Mouse (Mus musculus): ENCODE data around the gene Abca6. TPM values are rescaled to one million over a fixed set of nuclear protein-coding genes. Genes with fewer than 3 reads are reported as not detected.

Abca6 gene
- polyA plus RNA-seq, 1 experiment from 2014 or later = 0.73 TPM

GRCm38 (mm10) chr11:110147640-110148039 lies 103.9 kb downstream of the Abca6 start:
- no peak overlapping the region for H3K4me3 ChIP-seq (ENCODE audit: low read depth, low read length)
- H3K4me2 ChIP-seq (replicated peaks; ENCODE audit: low read depth) = no peak overlapping the region
- H3K36me3 ChIP-seq (ENCODE audit: control insufficient read depth, insufficient read depth) = no peaks in the 10 kb centered on the region
- no peak for ATAC-seq
- H3K9me3 ChIP-seq (ENCODE audit: control insufficient read depth) = no peaks in the 10 kb centered on the region
- no peak overlapping the region for H3K27ac ChIP-seq (ENCODE audit: low read depth, low read length)
- no peak overlapping the region for H3K9ac ChIP-seq (ENCODE audit: low read depth, low read length)
- H3K4me1 ChIP-seq (replicated peaks; ENCODE audit: control insufficient read depth, insufficient read depth, low read length) = no peaks in the 10 kb centered on the region
- TF ChIP-seq CTCF (IDR thresholded peaks at IDR 0.05; ENCODE audit: low read depth) = no peak
- no peaks in the 10 kb centered on the region for H3K27me3 ChIP-seq (replicated peaks; ENCODE audit: control insufficient read depth, insufficient read depth, low read length)
- WGBS = 89% methylated on average over 5 of the region's 5 CpGs

- no peak overlapping the region for H3K4me2 ChIP-seq (replicated peaks; ENCODE audit: low read depth)
- no peak for ATAC-seq
- no peak overlapping the region for H3K9ac ChIP-seq (ENCODE audit: low read depth, low read length)
- TF ChIP-seq CTCF (IDR thresholded peaks at IDR 0.05; ENCODE audit: low read depth) = no peak
- H3K27ac ChIP-seq (ENCODE audit: low read depth, low read length) = no peak overlapping the region
- no peak overlapping the region for H3K4me3 ChIP-seq (ENCODE audit: low read depth, low read length)
- no peaks in the 10 kb centered on the region for H3K9me3 ChIP-seq (ENCODE audit: control insufficient read depth)
- H3K4me1 ChIP-seq (replicated peaks; ENCODE audit: control insufficient read depth, insufficient read depth, low read length) = no peaks in the 10 kb centered on the region
- 73% methylated on average over 11 of the region's 11 CpGs for WGBS
- no peaks in the 10 kb centered on the region for H3K36me3 ChIP-seq (ENCODE audit: control insufficient read depth, insufficient read depth)
- no peaks in the 10 kb centered on the region for H3K27me3 ChIP-seq (replicated peaks; ENCODE audit: control insufficient read depth, insufficient read depth, low read length)
Observed at GRCm38 (mm10) chr11:110145421-110145820, 106.2 kb downstream of the Abca6 start.

- H3K4me3 ChIP-seq (ENCODE audit: low read depth, low read length) = no peak overlapping the region
- no peaks in the 10 kb centered on the region for H3K4me1 ChIP-seq (replicated peaks; ENCODE audit: control insufficient read depth, insufficient read depth, low read length)
- no peak overlapping the region for H3K27ac ChIP-seq (ENCODE audit: low read depth, low read length)
- ATAC-seq = no peak
- no peak for TF ChIP-seq CTCF (IDR thresholded peaks at IDR 0.05; ENCODE audit: low read depth)
- no peak overlapping the region for H3K4me2 ChIP-seq (replicated peaks; ENCODE audit: low read depth)
- H3K9me3 ChIP-seq (ENCODE audit: control insufficient read depth) = no peaks in the 10 kb centered on the region
- H3K27me3 ChIP-seq (replicated peaks; ENCODE audit: control insufficient read depth, insufficient read depth, low read length) = no peaks in the 10 kb centered on the region
- H3K9ac ChIP-seq (ENCODE audit: low read depth, low read length) = no peak overlapping the region
- no peaks in the 10 kb centered on the region for H3K36me3 ChIP-seq (ENCODE audit: control insufficient read depth, insufficient read depth)
- 69% methylated on average over 5 of the region's 5 CpGs for WGBS
Observed at GRCm38 (mm10) chr11:110130760-110131159, 120.8 kb downstream of the Abca6 start.

Other genes starting within 250 kb of the Abca6 start
- gene Abca8a, start 155.8 kb downstream of the Abca6 start, polyA plus RNA-seq (2015; fragmentation: Nextera tagmentation; extraction: Ambion mirVana) = 1.2 and 1.5 TPM in 2 replicates
- gene Abca9, start 83.6 kb downstream of the Abca6 start, polyA plus RNA-seq (2015; fragmentation: Nextera tagmentation; extraction: Ambion mirVana) = 0.57 and 0.77 TPM in 2 replicates
- gene Abca5, start 85.9 kb upstream of the Abca6 start, polyA plus RNA-seq (2015; fragmentation: Nextera tagmentation; extraction: Ambion mirVana) = 1.5 and 2.4 TPM in 2 replicates
- 3.4 and 3.8 TPM in 2 replicates for gene Map2k6, start 147.3 kb upstream of the Abca6 start, polyA plus RNA-seq (2015; fragmentation: Nextera tagmentation; extraction: Ambion mirVana)